Mouse (Mus musculus): ENCODE results near the gene Sdk2.

Sdk2 gene

GRCm38 (mm10) chr11:113828081-113828554, 238.7 kb downstream of the Sdk2 start:
- CTCF ChIA-PET, result no interaction called here

- CTCF ChIA-PET, result no interaction called here
These were observed 246.8 kb downstream of the Sdk2 start for GRCm38 (mm10) chr11:113820005-113820404.

- CTCF ChIA-PET, result interaction anchor here (0.7 kb wide), 1 partner anchor 162 kb away, joined by 7 read pairs; no protein-coding TSS in a partner anchor
These were observed 247.8 kb downstream of the Sdk2 start for GRCm38 (mm10) chr11:113819001-113819400.

GRCm38 (mm10) chr11:113816971-113817548, 249.8 kb downstream of the Sdk2 start:
- CTCF ChIA-PET, result no interaction called here

- CTCF ChIA-PET, result no interaction called here
These were observed 250.4 kb downstream of the Sdk2 start for GRCm38 (mm10) chr11:113816439-113816838.

- CTCF ChIA-PET, result interaction anchor here (1.0 to 2.1 kb wide), 4 partner anchors 61 to 127 kb away, joined by 3 to 17 read pairs (median 3); partner anchors contain the start of gene D11Wsu47e
These were observed 255.1 kb downstream of the Sdk2 start for GRCm38 (mm10) chr11:113811546-113812339.

- CTCF ChIA-PET, result interaction anchor here (1.0 to 2.1 kb wide), 5 partner anchors 13 to 126 kb away, joined by 3 to 17 read pairs (median 3); partner anchors contain the start of gene D11Wsu47e
These were observed 256.0 kb downstream of the Sdk2 start for GRCm38 (mm10) chr11:113810638-113811545.

- CTCF ChIA-PET, result no interaction called here
These were observed 259.8 kb downstream of the Sdk2 start for GRCm38 (mm10) chr11:113807086-113807485.

GRCm38 (mm10) chr11:113806382-113807077, 260.3 kb downstream of the Sdk2 start:
- CTCF ChIA-PET, result no interaction called here

- CTCF ChIA-PET, result no interaction called here
These were observed 260.9 kb downstream of the Sdk2 start for GRCm38 (mm10) chr11:113805974-113806373.

- CTCF ChIA-PET, result no interaction called here
These were observed 263.4 kb downstream of the Sdk2 start for GRCm38 (mm10) chr11:113803321-113803941.

GRCm38 (mm10) chr11:113802456-113802855, 264.4 kb downstream of the Sdk2 start:
- CTCF ChIA-PET, result no interaction called here

GRCm38 (mm10) chr11:113800026-113800425, 266.8 kb downstream of the Sdk2 start:
- CTCF ChIA-PET, result no interaction called here

GRCm38 (mm10) chr11:113799041-113799447, 267.8 kb downstream of the Sdk2 start:
- CTCF ChIA-PET, result no interaction called here

GRCm38 (mm10) chr11:113798011-113798410, 268.8 kb downstream of the Sdk2 start:
- CTCF ChIA-PET, result interaction anchor here (1.2 kb wide), 1 partner anchor 12 kb away, joined by 4 read pairs; no protein-coding TSS in a partner anchor

- CTCF ChIA-PET, result interaction anchor here (1.2 kb wide), 1 partner anchor 13 kb away, joined by 4 read pairs; no protein-coding TSS in a partner anchor
These were observed 269.5 kb downstream of the Sdk2 start for GRCm38 (mm10) chr11:113797014-113797983.

GRCm38 (mm10) chr11:113795846-113796245, 271.0 kb downstream of the Sdk2 start:
- CTCF ChIA-PET, result no interaction called here

- CTCF ChIA-PET, result no interaction called here
These were observed 275.3 kb downstream of the Sdk2 start for GRCm38 (mm10) chr11:113791357-113792215.

GRCm38 (mm10) chr11:113789101-113789500, 277.7 kb downstream of the Sdk2 start:
- CTCF ChIA-PET, result no interaction called here

Data from spleen, embryonic (tissue).